10 mouse cellular contexts compared by ENCODE assay signal in the genomic region with DNA sequence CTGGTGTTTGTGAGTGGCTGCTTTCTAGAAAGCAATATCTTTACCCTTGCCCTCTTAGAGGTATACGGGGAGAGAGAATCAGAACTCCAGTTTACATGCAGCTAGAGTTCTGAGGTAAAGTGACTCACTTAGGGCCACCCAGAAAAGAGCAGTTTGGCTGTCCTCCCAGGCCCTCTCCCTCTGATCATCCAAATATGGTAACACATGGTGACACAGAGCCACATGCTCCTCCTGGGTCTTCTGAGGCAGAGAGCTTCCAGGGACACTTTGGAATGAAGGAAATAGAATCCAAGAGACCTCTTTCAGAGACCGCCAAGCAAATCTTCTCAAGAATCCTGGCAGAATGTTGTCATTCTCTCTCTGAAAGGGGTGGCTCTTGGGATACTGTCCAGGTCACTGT.
DNase-seq lines count a peak whose midpoint lies in the region; ATAC-seq and TF ChIP-seq lines count a peak whose summit lies in the region.
"Had no signal": no experiment of that assay in that cellular context is flagged by ENCODE, and none has a peak within 500 bp of the region (broad histone marks: within the 10 kb centered on the region; RNA-seq: fewer than 3 reads in every experiment).

No protein-coding gene starts in this region.

- DNase-seq in right cerebral cortex, adult 18-20 months = peak; percentile 18
- no peak for DNase-seq in right cerebral cortex, postnatal 36 days (ENCODE audit: low spot score in 2 of 2)
- DNase-seq in adrenal gland, postnatal 10 days = peak; percentile 42
- peak; percentile 57 for DNase-seq in heart, adult 8-10 months (ENCODE audit: low spot score)
- DNase-seq in stomach, postnatal 0 days (ENCODE audit: low spot score) = no peak
- no peak for DNase-seq in spleen, postnatal 10 days (ENCODE audit: low spot score in 2 of 2)
- no peak for DNase-seq in cerebellum, postnatal 4 days (ENCODE audit: low spot score in 2 of 2)
- DNase-seq: cerebellum, postnatal 14 days had no signal

- no peak overlapping the region for H3K4me2 ChIP-seq in stomach, postnatal 0 days (replicated peaks; ENCODE audit: low read depth)

- H3K4me1 ChIP-seq in stomach, postnatal 0 days (replicated peaks; ENCODE audit: control insufficient read depth, insufficient read depth) = 0 out of 2 replicates have a peak, but pooled peaks cover 2% of the 10 kb centered on the region

- H3K9me3 ChIP-seq in stomach, postnatal 0 days (ENCODE audit: control insufficient read depth, low read length) = no peaks in the 10 kb centered on the region
- H3K9me3 ChIP-seq: megakaryocyte, embryonic 14.5 days had no signal

- H3K27me3 ChIP-seq in stomach, postnatal 0 days (ENCODE audit: control insufficient read depth, insufficient read depth, low read length) = no peaks in the 10 kb centered on the region
- H3K27me3 ChIP-seq: megakaryocyte, embryonic 14.5 days had no signal

- no peak overlapping the region for H3K9ac ChIP-seq in stomach, postnatal 0 days (ENCODE audit: low read length)

- no peak for TF ChIP-seq CTCF in stomach, postnatal 0 days (IDR thresholded peaks at IDR 0.05; ENCODE audit: low read depth)

- no peak overlapping the region for H3K4me3 ChIP-seq in stomach, postnatal 0 days (ENCODE audit: low read depth, low read length)
- H3K4me3 ChIP-seq: megakaryocyte, embryonic 14.5 days had no signal

- no peak for ATAC-seq in stomach, postnatal 0 days (ENCODE audit: low FRiP score, low TSS enrichment)
- ATAC-seq: forebrain, embryonic 16.5 days had no signal

- H3K27ac ChIP-seq in stomach, postnatal 0 days (replicated peaks) = 0 out of 2 replicates have a peak overlapping the region, but pooled peaks have one; percentile 30

- TF ChIP-seq EP300 in stomach, postnatal 0 days (optimal IDR thresholded peaks at IDR 0.05) = no peak

- H3K36me3 ChIP-seq in stomach, postnatal 0 days (ENCODE audit: control insufficient read depth, insufficient read depth, low read length) = no peaks in the 10 kb centered on the region

- 49% methylated on average over 2 of the region's 2 CpGs for WGBS in stomach, postnatal 0 days

Comparison
In these comparisons a context has a peak if more than half of its experiments do, and no peak if none do; other contexts are left out.
1. DNase-seq: peak in right cerebral cortex, adult 18-20 months (single experiment), adrenal gland, postnatal 10 days (single experiment) and heart, adult 8-10 months (single experiment); none in right cerebral cortex, postnatal 36 days (0 of 2), stomach, postnatal 0 days (single experiment), spleen, postnatal 10 days (0 of 2) and cerebellum, postnatal 4 days (0 of 2).